Mouse (Mus musculus) ES-E14 (cell line): Measurements from ENCODE around the gene Zdhhc22. TPM values are rescaled to one million over a fixed set of nuclear protein-coding genes. Genes with fewer than 3 reads are reported as not detected.

ENCODE experiments used
- DNase-seq: peaks from one replicate; pipeline ENCODE4 v3.0.0-alpha.2; 2013; ENCODE audit warnings: low read depth, low spot score
- H3K27ac ChIP-seq: 2 replicates; pipeline ENCODE4 v1.5.1; 2012; ENCODE audit warnings: low read depth, mild to moderate bottlenecking, low read length, moderate library complexity, mixed read lengths; ENCODE audit not compliant: poor library complexity, insufficient read depth, severe bottlenecking
- H3K36me3 ChIP-seq: 2 replicates; pipeline ENCODE4 v1.6.1; 2012; ENCODE audit warnings: mild to moderate bottlenecking, low read length, moderate library complexity, mixed read lengths; ENCODE audit not compliant: control insufficient read depth, poor library complexity, insufficient read depth, severe bottlenecking
- H3K4me1 ChIP-seq, 2 experiments: fragments of 150-350 bp in 1 of 2; sonication (generic) in 1 of 2; 2 replicates each; pipeline ENCODE4 v1.6.1; 2012; ENCODE audit warnings: low read length in 2 of 2, mild to moderate bottlenecking in 1 of 2, mixed read lengths in 1 of 2; ENCODE audit not compliant: control insufficient read depth in 2 of 2, insufficient read depth in 2 of 2, poor library complexity in 1 of 2
- H3K4me3 ChIP-seq, 2 experiments: fragments of 150-350 bp in 1 of 2; sonication (generic) in 1 of 2; 2 replicates each; pipeline ENCODE4 v1.5.1; 2012; ENCODE audit warnings: low read length in 2 of 2, low read depth in 1 of 2, mild to moderate bottlenecking in 1 of 2, mixed read lengths in 1 of 2; ENCODE audit not compliant: insufficient read depth in 1 of 2, poor library complexity in 1 of 2, severe bottlenecking in 1 of 2
- H3K9ac ChIP-seq: 2 replicates; pipeline ENCODE4 v1.6.1; 2012; ENCODE audit warnings: low read depth, mild to moderate bottlenecking, low read length, mixed read lengths; ENCODE audit not compliant: poor library complexity, insufficient read depth, severe bottlenecking
- H3K9me3 ChIP-seq: fragments of 150-350 bp; sonication (generic); 2 replicates; pipeline ENCODE4 v1.6.1; 2012; ENCODE audit warnings: low read depth, mild to moderate bottlenecking, low read length; ENCODE audit not compliant: control insufficient read depth, insufficient read depth
- CHD2 ChIP-seq: IDR thresholded peaks from 2 replicates; pipeline ENCODE4 v1.6.1; 2014; ENCODE audit warnings: mild to moderate bottlenecking, low read depth, low read length, inconsistent platforms
- HCFC1 ChIP-seq: IDR thresholded peaks from 2 replicates; pipeline ENCODE4 v1.6.1; 2012; ENCODE audit warnings: low read length, inconsistent platforms, borderline replicate concordance; ENCODE audit not compliant: insufficient read depth
- MAFK ChIP-seq: IDR thresholded peaks from 2 replicates; pipeline ENCODE4 v1.6.1; 2014; ENCODE audit warnings: mild to moderate bottlenecking, low read depth, low read length, inconsistent platforms; ENCODE audit not compliant: insufficient read depth
- ZC3H11A ChIP-seq: IDR thresholded peaks from 2 replicates; pipeline ENCODE4 v1.6.1; 2012; ENCODE audit warnings: low read depth, mild to moderate bottlenecking, inconsistent platforms, low read length, borderline replicate concordance
- ZNF384 ChIP-seq: IDR thresholded peaks from 2 replicates; pipeline ENCODE4 v1.6.1; 2012; ENCODE audit warnings: low read depth, low read length, inconsistent platforms
- in situ Hi-C, 2 experiments: fragments of 600-800 bp; cut with MboI; formaldehyde crosslinking; loops; one replicate each; pipeline ENCODE4 v1.15.1; 2025; ENCODE audit warnings: low sequenced_read_pairs in 2 of 2, inconsistent platforms in 1 of 2; ENCODE audit not compliant: unreplicated experiment in 2 of 2
- total RNA-seq: library from RNA; depleted of rRNA; stranded (reverse); fragments of 300-350 nt; gene quantifications from 2 replicates; pipeline ENCODE4 v1.2.3, GENCODE M21; 2012; rRNA removed

Zdhhc22 gene
- total RNA-seq, 1 experiment = not detected

DNA sequence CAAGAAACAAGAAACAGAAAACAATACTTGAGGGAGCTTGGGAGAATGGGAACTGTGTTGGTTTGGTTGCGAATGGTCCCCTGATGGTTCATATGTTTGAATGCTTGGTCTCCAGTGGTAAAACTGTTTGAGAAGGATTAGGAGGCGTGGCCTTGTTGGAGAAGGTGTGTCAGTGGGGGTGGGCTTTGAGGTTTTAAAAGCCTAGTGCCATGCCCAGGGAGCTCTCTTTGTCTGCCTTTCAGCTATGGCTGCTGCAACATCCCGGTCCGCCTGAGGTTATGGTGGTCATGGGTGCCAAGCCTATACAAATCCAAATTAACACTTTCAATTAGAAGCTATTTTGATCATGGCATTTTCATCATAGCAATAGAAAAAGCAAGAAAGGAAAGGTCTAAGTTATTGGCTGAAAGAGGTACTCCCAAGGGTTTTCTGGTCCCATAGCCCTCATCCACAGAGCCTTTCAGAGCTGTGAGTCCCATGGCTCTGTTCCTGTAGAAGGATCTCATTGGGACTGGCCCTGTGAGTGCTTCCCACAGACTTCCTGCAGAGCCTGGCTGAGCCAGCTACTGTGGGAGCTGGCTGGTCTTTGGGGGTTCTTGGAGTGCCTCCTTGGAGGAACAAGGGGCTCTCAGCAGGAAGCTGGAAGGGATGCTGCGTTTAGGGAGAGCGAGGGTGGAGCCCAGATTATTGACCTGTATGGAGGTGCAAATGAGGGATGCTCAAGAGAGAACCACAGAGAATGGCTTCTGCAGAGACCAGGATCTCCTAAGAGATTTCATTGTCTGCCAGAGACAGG lies 59.1 kb downstream of the Zdhhc22 start:
- in situ Hi-C loops = loop anchor here in 1 of 2 experiments (10.0 kb wide), 1 partner anchor 136 kb away; no protein-coding TSS in a partner anchor
- Histone ChIP-seq H3K4me3 (no peak overlapping the region), H3K36me3 (no peaks in the 10 kb centered on the region), H3K27ac (peak overlapping the region; percentile 90; the same call in 1 of the 2 replicates), H3K4me1 (peaks cover 7 to 12% of the 10 kb centered on the region in 2 experiments), H3K9ac (no peak overlapping the region), H3K9me3 (no peaks in the 10 kb centered on the region)
- TF ChIP-seq ZC3H11A = no peak
- TF ChIP-seq MAFK = no peak
- no peak for TF ChIP-seq CHD2
- TF ChIP-seq ZNF384 = no peak
- TF ChIP-seq HCFC1 = no peak
- DNase-seq = no peak

Other genes with a start within 250 kb of the Zdhhc22 start
- 39.5 and 43.2 TPM in 2 replicates for gene Irf2bpl, start 105.6 kb downstream of the Zdhhc22 start, total RNA-seq
- 26.5 and 27.6 TPM in 2 replicates for gene Cipc, start 43.4 kb downstream of the Zdhhc22 start, total RNA-seq
- gene Tmem63c, start 30.9 kb upstream of the Zdhhc22 start, total RNA-seq = 1.9 and 2.2 TPM in 2 replicates
- gene Ngb, start 112.1 kb upstream of the Zdhhc22 start, total RNA-seq = 1.2 and 1.8 TPM in 2 replicates
- 16.9 and 22.6 TPM in 2 replicates for gene Gstz1, start 156.7 kb upstream of the Zdhhc22 start, total RNA-seq
- gene Pomt2, start 157.5 kb upstream of the Zdhhc22 start, total RNA-seq = 23.9 and 34.3 TPM in 2 replicates
- gene Samd15, start 209.3 kb upstream of the Zdhhc22 start, total RNA-seq = 0.37 and 0.98 TPM in 2 replicates
- 8.6 and 10.6 TPM in 2 replicates for gene Tmed8, start 210.0 kb upstream of the Zdhhc22 start, total RNA-seq
- 2.2 and 3.0 TPM in 2 replicates for gene Noxred1, start 248.3 kb upstream of the Zdhhc22 start, total RNA-seq